8 mouse cellular contexts compared by ENCODE assay signal in the genomic region with DNA sequence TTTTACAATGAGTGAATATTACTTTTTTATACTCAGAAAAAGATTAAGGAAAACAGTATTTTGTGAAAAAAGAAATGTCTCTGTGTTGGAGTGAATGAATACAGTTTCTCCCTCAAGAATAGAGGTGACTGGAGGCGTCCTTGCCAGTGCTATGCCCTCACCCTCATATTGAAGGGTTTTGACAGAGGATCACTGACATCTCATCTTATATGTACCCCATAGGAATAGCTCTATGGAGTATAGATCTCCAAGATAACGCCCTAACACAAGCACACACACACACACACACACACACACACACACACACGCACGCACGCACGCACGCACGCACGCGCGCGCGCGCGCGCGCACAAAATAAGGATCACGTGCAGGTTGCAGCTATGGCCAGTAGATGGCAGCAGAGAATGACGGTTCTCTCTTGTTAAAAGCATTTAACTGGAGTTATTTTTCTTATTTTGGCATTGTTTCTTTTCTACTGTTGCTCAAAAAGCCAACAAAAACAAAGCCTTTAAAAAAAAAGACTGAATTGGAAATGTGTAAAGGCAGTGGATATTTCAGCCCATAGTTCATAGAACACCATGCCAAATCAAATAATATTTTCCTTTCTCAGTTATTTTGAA. TPM values are rescaled to one million over a fixed set of nuclear protein-coding genes. Genes with fewer than 3 reads are reported as not detected.
DNase-seq lines count a peak whose midpoint lies in the region; ATAC-seq lines count a peak whose summit lies in the region.

No protein-coding gene starts in this region.

- no peaks in the 10 kb centered on the region for H3K9me3 ChIP-seq in embryonic facial prominence, embryonic 10.5 days
- no peaks in the 10 kb centered on the region for H3K9me3 ChIP-seq in heart, embryonic 10.5 days
- no peaks in the 10 kb centered on the region for H3K9me3 ChIP-seq in kidney, embryonic 15.5 days (replicated peaks)
- H3K9me3 ChIP-seq in liver, embryonic 11.5 days (ENCODE audit: control insufficient read depth, low read length) = no peaks in the 10 kb centered on the region

- H3K27me3 ChIP-seq in embryonic facial prominence, embryonic 10.5 days (replicated peaks; ENCODE audit: low read depth, poor library complexity, severe bottlenecking) = no peaks in the 10 kb centered on the region
- H3K27me3 ChIP-seq in heart, embryonic 10.5 days (ENCODE audit: insufficient read depth, poor library complexity, severe bottlenecking) = no peaks in the 10 kb centered on the region
- peaks cover 15% of the 10 kb centered on the region; the same call in 1 of the 2 replicates for H3K27me3 ChIP-seq in kidney, embryonic 15.5 days
- no peaks in the 10 kb centered on the region for H3K27me3 ChIP-seq in liver, embryonic 11.5 days (replicated peaks; ENCODE audit: control insufficient read depth, insufficient read depth, low read length)

- H3K4me2 ChIP-seq in kidney, embryonic 15.5 days = peak overlapping the region; percentile 53
- peak overlapping the region; percentile 44 for H3K4me2 ChIP-seq in liver, embryonic 11.5 days

- ATAC-seq in kidney, embryonic 15.5 days (replicated peaks; ENCODE audit: low FRiP score) = no peak
- ATAC-seq in liver, embryonic 11.5 days (replicated peaks; ENCODE audit: low FRiP score) = no peak

- peak overlapping the region; percentile 44 for H3K4me3 ChIP-seq in embryonic facial prominence, embryonic 10.5 days
- H3K4me3 ChIP-seq in heart, embryonic 10.5 days = peak overlapping the region; percentile 35; the same call in 1 of the 2 replicates
- peak overlapping the region; percentile 31 for H3K4me3 ChIP-seq in kidney, embryonic 15.5 days (replicated peaks)
- H3K4me3 ChIP-seq in liver, embryonic 11.5 days (ENCODE audit: low read depth, low read length) = peak overlapping the region; percentile 12; the same call in 1 of the 2 replicates

- H3K9ac ChIP-seq in kidney, embryonic 15.5 days = no peak overlapping the region
- no peak overlapping the region for H3K9ac ChIP-seq in liver, embryonic 11.5 days (ENCODE audit: low read depth, low read length)

- H3K36me3 ChIP-seq in embryonic facial prominence, embryonic 10.5 days (replicated peaks) = no peaks in the 10 kb centered on the region
- H3K36me3 ChIP-seq in heart, embryonic 10.5 days = no peaks in the 10 kb centered on the region
- H3K36me3 ChIP-seq in kidney, embryonic 15.5 days = no peaks in the 10 kb centered on the region
- no peaks in the 10 kb centered on the region for H3K36me3 ChIP-seq in liver, embryonic 11.5 days (ENCODE audit: control insufficient read depth, insufficient read depth, low read length)

- 24% methylated on average over 19 of the region's 19 CpGs for WGBS in embryonic facial prominence, embryonic 10.5 days
- 16% methylated on average over 19 of the region's 19 CpGs for WGBS in heart, embryonic 10.5 days
- 34% methylated on average over 19 of the region's 19 CpGs for WGBS in kidney, embryonic 15.5 days
- 11% methylated on average over 19 of the region's 19 CpGs for WGBS in liver, embryonic 11.5 days

- H3K4me1 ChIP-seq in embryonic facial prominence, embryonic 10.5 days = no peaks in the 10 kb centered on the region
- H3K4me1 ChIP-seq in heart, embryonic 10.5 days = no peaks in the 10 kb centered on the region
- H3K4me1 ChIP-seq in kidney, embryonic 15.5 days = no peaks in the 10 kb centered on the region
- H3K4me1 ChIP-seq in liver, embryonic 11.5 days (replicated peaks; ENCODE audit: control insufficient read depth, insufficient read depth, low read length) = no peaks in the 10 kb centered on the region

- no peak overlapping the region for H3K27ac ChIP-seq in embryonic facial prominence, embryonic 10.5 days (replicated peaks)
- no peak overlapping the region for H3K27ac ChIP-seq in heart, embryonic 10.5 days
- H3K27ac ChIP-seq in kidney, embryonic 15.5 days = no peak overlapping the region
- no peak overlapping the region for H3K27ac ChIP-seq in liver, embryonic 11.5 days (ENCODE audit: low read depth, low read length)

- peak; percentile 69 for DNase-seq in CD4-positive helper T cell, adult 2 months (ENCODE audit: low read depth, low spot score)
- peak; percentile 35 for DNase-seq in adrenal gland, adult 2 months
- DNase-seq in embryonic facial prominence, embryonic 10.5 days (ENCODE audit: low spot score) = peak; percentile 59
- no peak for DNase-seq in heart, embryonic 10.5 days (ENCODE audit: low spot score)
- DNase-seq in liver, embryonic 11.5 days (ENCODE audit: low spot score) = no peak
- peak; percentile 30 to 57 for DNase-seq in natural killer cell, adult 2 months (ENCODE audit: low spot score in 2 of 2)
- peak; percentile 52 for DNase-seq in thymus, postnatal 14 days

RNA-seq across cellular contexts. Expression of a gene that starts 49.5 kb away (rescaled TPM):
- total RNA-seq in adrenal gland, adult 2 months (2021) = 1 to 10 TPM; 1.6 to 5.0 TPM
- 3.1 and 8.3 TPM in 2 replicates for polyA plus RNA-seq in adrenal gland, adult 2 months (2012; rRNA removed)
- 3.8 and 4.2 TPM in 2 replicates for polyA plus RNA-seq in embryonic facial prominence, embryonic 10.5 days (2016; fragmentation: Nextera tagmentation; extraction: Ambion mirVana)
- 0.71 and 1.4 TPM in 2 replicates for polyA plus RNA-seq in heart, embryonic 10.5 days (2016; fragmentation: Nextera tagmentation; extraction: Ambion mirVana)
- polyA plus RNA-seq in kidney, embryonic 15.5 days (2015; fragmentation: Nextera tagmentation; extraction: Ambion mirVana) = 6.2 and 6.4 TPM in 2 replicates
- polyA plus RNA-seq in liver, embryonic 11.5 days (2014; fragmentation: Nextera tagmentation; extraction: Ambion mirVana) = 0.60 and 0.95 TPM in 2 replicates

Comparison
In these comparisons a context has a peak if more than half of its experiments do, and no peak if none do; other contexts are left out.
1. DNase-seq: peak in CD4-positive helper T cell, adult 2 months (single experiment), adrenal gland, adult 2 months (single experiment), embryonic facial prominence, embryonic 10.5 days (single experiment), natural killer cell, adult 2 months (2 of 2) and thymus, postnatal 14 days (single experiment); none in heart, embryonic 10.5 days (single experiment) and liver, embryonic 11.5 days (single experiment).
2. Peak in every context shown above with its lines, with median percentiles within 50 percentile points of each other: H3K4me3 ChIP-seq.